Mouse (Mus musculus) forebrain, embryonic 15.5 days (tissue): ENCODE results near the gene Nnat. TPM values are rescaled to one million over a fixed set of nuclear protein-coding genes. Genes with fewer than 3 reads are reported as not detected.

Experiments
- ATAC-seq: fragments of 200-750 bp; cut with Nextera tagmentation; replicated peaks from 2 replicates; pipeline ENCODE4 v1.8.0; 2017; ENCODE audit warnings: mild to moderate bottlenecking, moderate TSS enrichment, moderate library complexity
- H3K27ac ChIP-seq: fragments of 300-500 bp; sonication (generic); replicated peaks from 2 replicates; pipeline ENCODE4 v1.5.1; 2015; ENCODE audit warnings: mild to moderate bottlenecking, inconsistent platforms
- H3K27me3 ChIP-seq: fragments of 300-500 bp; sonication (generic); 2 replicates; pipeline ENCODE4 v1.6.1; 2015; ENCODE audit warnings: inconsistent platforms
- H3K36me3 ChIP-seq: fragments of 300-500 bp; sonication (generic); 2 replicates; pipeline ENCODE4 v1.6.1; 2015; ENCODE audit warnings: mild to moderate bottlenecking, inconsistent platforms
- H3K4me1 ChIP-seq: fragments of 300-500 bp; sonication (generic); 2 replicates; pipeline ENCODE4 v1.6.1; 2015; ENCODE audit warnings: inconsistent platforms
- H3K4me2 ChIP-seq: fragments of 300-500 bp; sonication (generic); replicated peaks from 2 replicates; pipeline ENCODE4 v1.6.1; 2015; ENCODE audit warnings: mild to moderate bottlenecking, inconsistent platforms
- H3K4me3 ChIP-seq: fragments of 300-500 bp; sonication (generic); 2 replicates; pipeline ENCODE4 v1.5.1; 2015; ENCODE audit warnings: mild to moderate bottlenecking, inconsistent platforms
- H3K9ac ChIP-seq: fragments of 300-500 bp; sonication (generic); replicated peaks from 2 replicates; pipeline ENCODE4 v1.6.1; 2015; ENCODE audit warnings: mild to moderate bottlenecking, inconsistent platforms
- H3K9me3 ChIP-seq: fragments of 300-500 bp; sonication (generic); 2 replicates; pipeline ENCODE4 v1.6.1; 2016; ENCODE audit warnings: inconsistent platforms
- WGBS: fragments of 180-500 bp; shearing (Covaris S2); methylation state at CpG from one replicate; pipeline ENCODE4 v1.1.7; 2015; ENCODE audit warnings: mixed read lengths; 5-methylcytosine and 5-hydroxymethylcytosine counted together
- polyA plus RNA-seq: library from polyadenylated mRNA; unstranded; fragments of >200 nt; fragmentation: Nextera tagmentation; extraction: Ambion mirVana; gene quantifications from 2 replicates; pipeline ENCODE4 v1.2.1, GENCODE M21; 2015

Gene Nnat
- polyA plus RNA-seq, 1 experiment from 2014 or later: 7,065 TPM

GRCm38 (mm10) chr2:157558051-157558450 lies 1.8 kb upstream of the Nnat start:
- Histone ChIP-seq H3K4me1 (peaks cover 20% of the 10 kb centered on the region), H3K9ac (no peak overlapping the region), H3K4me2 (no peak overlapping the region), H3K36me3 (peaks cover 51% of the 10 kb centered on the region), H3K27ac (no peak overlapping the region; the same call in 1 of the 2 replicates), H3K4me3 (no peak overlapping the region), H3K27me3 (no peaks in the 10 kb centered on the region), H3K9me3 (peaks cover 20% of the 10 kb centered on the region)
- ATAC-seq: no peak
- WGBS: 64% methylated on average over 9 of the region's 9 CpGs

GRCm38 (mm10) chr2:157558520-157558919 lies 1.4 kb upstream of the Nnat start:
- ATAC-seq: no peak
- Histone ChIP-seq H3K27me3 (no peaks in the 10 kb centered on the region), H3K4me1 (peaks cover 25% of the 10 kb centered on the region), H3K9ac (no peak overlapping the region), H3K27ac (peak overlapping the region; percentile 93), H3K4me2 (no peak overlapping the region), H3K36me3 (peaks cover 51% of the 10 kb centered on the region), H3K9me3 (peaks cover 20% of the 10 kb centered on the region), H3K4me3 (no peak overlapping the region)
- 59% methylated on average over 6 of the region's 6 CpGs for WGBS

- H3K4me2 ChIP-seq: peak overlapping the region; percentile 51
- no peaks in the 10 kb centered on the region for H3K27me3 ChIP-seq
- H3K36me3 ChIP-seq: peaks cover 51% of the 10 kb centered on the region
- peaks cover 20% of the 10 kb centered on the region for H3K9me3 ChIP-seq
- peak overlapping the region; percentile 85 for H3K9ac ChIP-seq
- peaks cover 34% of the 10 kb centered on the region for H3K4me1 ChIP-seq
- no peak for ATAC-seq
- WGBS: 46% methylated on average over 19 of the region's 19 CpGs
- H3K4me3 ChIP-seq: peak overlapping the region; percentile 60
- peak overlapping the region; percentile 93 for H3K27ac ChIP-seq
Measured at GRCm38 (mm10) chr2:157559440-157559839, 438 bp upstream of the Nnat start.

- Histone ChIP-seq H3K9ac (peak overlapping the region; percentile 85), H3K4me3 (peak overlapping the region; percentile 60), H3K27ac (peak overlapping the region; percentile 93), H3K4me2 (peak overlapping the region; percentile 51), H3K9me3 (peaks cover 20% of the 10 kb centered on the region), H3K4me1 (peaks cover 42% of the 10 kb centered on the region), H3K36me3 (peaks cover 51% of the 10 kb centered on the region), H3K27me3 (no peaks in the 10 kb centered on the region)
- ATAC-seq: peak; percentile 17
- 44% methylated on average over 33 of the region's 33 CpGs for WGBS
Measured at GRCm38 (mm10) chr2:157560302-157560701, 424 bp downstream of the Nnat start.

- Histone ChIP-seq H3K27me3 (no peaks in the 10 kb centered on the region), H3K4me3 (peak overlapping the region; percentile 60), H3K9me3 (peaks cover 20% of the 10 kb centered on the region), H3K4me1 (peaks cover 45% of the 10 kb centered on the region), H3K9ac (peak overlapping the region; percentile 57), H3K4me2 (peak overlapping the region; percentile 51), H3K27ac (peak overlapping the region; percentile 93), H3K36me3 (peaks cover 49% of the 10 kb centered on the region)
- peak; percentile 26 for ATAC-seq
- WGBS: 49% methylated on average over 27 of the region's 27 CpGs
Measured at GRCm38 (mm10) chr2:157561165-157561836, 1.4 kb downstream of the Nnat start.

- Histone ChIP-seq H3K9ac (0 out of 2 replicates have a peak overlapping the region, but pooled peaks have one; percentile 57), H3K27ac (peak overlapping the region; percentile 93), H3K4me2 (peak overlapping the region; percentile 51), H3K4me3 (peak overlapping the region; percentile 60; the same call in 1 of the 2 replicates), H3K9me3 (peaks cover 19% of the 10 kb centered on the region), H3K4me1 (peaks cover 56% of the 10 kb centered on the region), H3K27me3 (no peaks in the 10 kb centered on the region), H3K36me3 (peaks cover 32% of the 10 kb centered on the region)
- WGBS: 50% methylated on average over 2 of the region's 2 CpGs
- ATAC-seq: no peak
Measured at GRCm38 (mm10) chr2:157563031-157563430, 3.2 kb downstream of the Nnat start.

- no peak for ATAC-seq
- peaks cover 44% of the 10 kb centered on the region for H3K4me1 ChIP-seq
- H3K27me3 ChIP-seq: no peaks in the 10 kb centered on the region
- H3K27ac ChIP-seq: 0 out of 2 replicates have a peak overlapping the region, but pooled peaks have one; percentile 94
- 80% methylated on average over 4 of the region's 4 CpGs for WGBS
- peaks cover 3% of the 10 kb centered on the region; the same call in 1 of the 2 replicates for H3K9me3 ChIP-seq
- H3K9ac ChIP-seq: peak overlapping the region; percentile 96
- peak overlapping the region; percentile 93 for H3K4me3 ChIP-seq
- H3K4me2 ChIP-seq: peak overlapping the region; percentile 80
- peaks cover 15% of the 10 kb centered on the region for H3K36me3 ChIP-seq
Measured at GRCm38 (mm10) chr2:157564723-157565122, 4.8 kb downstream of the Nnat start.

GRCm38 (mm10) chr2:157565446-157565845 lies 5.6 kb downstream of the Nnat start:
- Histone ChIP-seq H3K4me2 (peak overlapping the region; percentile 80), H3K4me3 (peak overlapping the region; percentile 93), H3K9ac (peak overlapping the region; percentile 96), H3K9me3 (peaks cover 3% of the 10 kb centered on the region; the same call in 1 of the 2 replicates), H3K36me3 (peaks cover 13% of the 10 kb centered on the region), H3K4me1 (peaks cover 44% of the 10 kb centered on the region), H3K27me3 (no peaks in the 10 kb centered on the region), H3K27ac (peak overlapping the region; percentile 94; the same call in 1 of the 2 replicates)
- no peak for ATAC-seq
- 8% methylated on average over 13 of the region's 13 CpGs for WGBS

- H3K4me1 ChIP-seq: peaks cover 44% of the 10 kb centered on the region
Measured at GRCm38 (mm10) chr2:157565898-157566259, 6.0 kb downstream of the Nnat start.

GRCm38 (mm10) chr2:157566260-157566952 lies 6.5 kb downstream of the Nnat start:
- Histone ChIP-seq H3K4me3 (peak overlapping the region; percentile 93), H3K9ac (peak overlapping the region; percentile 96), H3K27me3 (no peaks in the 10 kb centered on the region), H3K36me3 (peaks cover 8% of the 10 kb centered on the region), H3K4me1 (peaks cover 44% of the 10 kb centered on the region), H3K27ac (peak overlapping the region; percentile 94), H3K9me3 (peaks cover 3% of the 10 kb centered on the region; the same call in 1 of the 2 replicates), H3K4me2 (peak overlapping the region; percentile 80)
- peak; percentile 85 for ATAC-seq
- WGBS: under 1% methylated on average over 36 of the region's 36 CpGs

More at GRCm38 (mm10) chr2:157565898-157566259, 6.0 kb downstream of the Nnat start:
- no peaks in the 10 kb centered on the region for H3K27me3 ChIP-seq
- peak overlapping the region; percentile 96 for H3K9ac ChIP-seq
- peak overlapping the region; percentile 94 for H3K27ac ChIP-seq
- peak; percentile 27 for ATAC-seq
- under 1% methylated on average over 35 of the region's 35 CpGs for WGBS
- peak overlapping the region; percentile 80 for H3K4me2 ChIP-seq
- H3K4me3 ChIP-seq: peak overlapping the region; percentile 93
- peaks cover 13% of the 10 kb centered on the region for H3K36me3 ChIP-seq
- H3K9me3 ChIP-seq: peaks cover 3% of the 10 kb centered on the region; the same call in 1 of the 2 replicates

- Histone ChIP-seq H3K4me3 (peak overlapping the region; percentile 93), H3K4me1 (peaks cover 42% of the 10 kb centered on the region), H3K27me3 (no peaks in the 10 kb centered on the region), H3K27ac (peak overlapping the region; percentile 94), H3K36me3 (no peaks in the 10 kb centered on the region; the same call in 1 of the 2 replicates), H3K9me3 (no peaks in the 10 kb centered on the region), H3K4me2 (peak overlapping the region; percentile 80), H3K9ac (peak overlapping the region; percentile 96)
- no peak for ATAC-seq
- WGBS: 84% methylated on average over 11 of the region's 11 CpGs
Measured at GRCm38 (mm10) chr2:157567235-157567961, 7.5 kb downstream of the Nnat start.
